9 mouse cellular contexts compared by ENCODE assay signal in the genomic region with DNA sequence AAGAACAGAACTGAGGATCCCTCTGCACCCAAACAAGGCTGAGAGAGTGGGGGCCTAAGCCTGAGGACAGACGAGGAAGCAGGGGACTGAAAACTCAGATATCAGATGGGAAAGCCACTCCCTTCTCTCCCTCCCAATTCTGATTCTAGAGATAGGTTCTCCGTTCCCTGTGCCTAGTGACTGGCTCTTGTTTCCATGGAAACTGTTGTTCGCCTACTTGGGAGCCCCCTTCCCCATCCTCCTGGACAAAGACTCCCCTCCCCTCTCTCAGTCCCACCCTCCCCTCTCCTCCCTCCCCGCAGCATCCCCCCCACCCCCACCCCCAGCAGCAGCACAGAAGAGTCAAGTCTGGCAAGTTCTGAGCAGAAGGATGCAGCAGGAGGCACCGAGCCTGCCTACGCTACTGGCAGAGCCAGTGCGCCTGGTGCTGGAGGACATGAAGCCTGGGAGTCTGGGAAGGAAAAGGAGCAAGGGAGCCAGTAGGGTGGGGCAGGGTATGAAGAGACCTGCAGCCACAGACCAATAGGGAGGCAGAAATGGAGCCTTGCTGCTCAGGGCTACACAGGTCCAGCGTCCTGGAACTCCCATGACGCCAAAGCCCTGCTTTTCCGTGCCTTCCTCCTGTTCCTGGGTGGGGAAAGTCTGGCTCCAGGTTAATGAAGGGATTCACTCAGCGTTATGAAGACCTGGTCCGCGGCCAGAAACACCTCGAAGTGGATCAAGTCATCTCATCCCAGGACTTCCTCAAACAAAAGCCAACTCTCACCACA. TPM values are rescaled to one million over a fixed set of nuclear protein-coding genes. Genes with fewer than 3 reads are reported as not detected.
A peak's percentile ranks its signal among the peaks of the same experiment; 100 is the strongest.
DNase-seq lines count a peak whose midpoint lies in the region; TF ChIP-seq lines count a peak whose summit lies in the region.
"Had no signal": no experiment of that assay in that cellular context is flagged by ENCODE, and none has a peak within 500 bp of the region (broad histone marks: within the 10 kb centered on the region; RNA-seq: fewer than 3 reads in every experiment).

No protein-coding gene starts in this region.

- no peak overlapping the region for H3K4me3 ChIP-seq in left cerebral cortex, adult 2 months
- H3K4me3 ChIP-seq: liver, embryonic 13.5 days; myocyte had no signal

- intact Hi-C loops in left cerebral cortex, adult 2 months (cut with DNase I), result no loop called here
- intact Hi-C loops in left cerebral cortex, postnatal 10 days (cut with DNase I), result no loop called here
- intact Hi-C loops in heart, postnatal 25 days (cut with DNase I), result loop anchor here (10.0 kb wide), 1 partner anchor 359 kb away; no protein-coding TSS in a partner anchor

- no peak for TF ChIP-seq CTCF in left cerebral cortex, adult 2 months (IDR thresholded peaks at IDR 0.05)

- peak overlapping the region; percentile 71 for H3K27ac ChIP-seq in left cerebral cortex, adult 2 months
- H3K27ac ChIP-seq: liver, embryonic 13.5 days had no signal

- peak; percentile 57 to 59 for DNase-seq in left cerebral cortex, adult 2 months (ENCODE audit: extremely low spot score in 1 of 2, low spot score in 2 of 2)
- DNase-seq in left cerebral cortex, postnatal 10 days (ENCODE audit: extremely low spot score in 1 of 2, low spot score in 2 of 2), result no peak
- DNase-seq in fat pad, adult 2 months (ENCODE audit: extremely low read depth, low read depth, low spot score), result peak; percentile 95
- DNase-seq in layer of hippocampus, adult 8-10 months (ENCODE audit: low spot score in 2 of 2), result peak; percentile 76 to 79
- peak; percentile 76 to 85 for DNase-seq in right cerebral cortex, postnatal 10 days (ENCODE audit: low spot score in 2 of 2)
- no peak for DNase-seq in natural killer cell, adult 2 months (ENCODE audit: low spot score in 2 of 2)
- no peak for DNase-seq in heart, postnatal 25 days (ENCODE audit: low spot score)
- DNase-seq: liver, embryonic 13.5 days had no signal

RNA-seq across cellular contexts. Expression of gene Celsr2, which starts 9.6 kb away (rescaled TPM):
- 100 to 1,000 TPM; 163 to 185 TPM for total RNA-seq in left cerebral cortex, adult 2 months (2021)
- 100 to 1,000 TPM; 168 to 169 TPM for total RNA-seq in left cerebral cortex, postnatal 10 days (2021)
- 100 to 1,000 TPM; 170 to 179 (median 172) TPM for total RNA-seq in layer of hippocampus, adult 8-10 months (2022)
- 1 to 10 TPM; 4.2 to 5.3 TPM for total RNA-seq in heart, postnatal 25 days (2021)

RNA-seq across cellular contexts. Expression of gene Psrc1, which starts 22.1 kb away (rescaled TPM):
- 10 to 100 TPM; 18.9 to 21.2 TPM for total RNA-seq in left cerebral cortex, adult 2 months (2021)
- total RNA-seq in left cerebral cortex, postnatal 10 days (2021), result 1 to 10 TPM; 6.9 to 10.0 TPM
- total RNA-seq in layer of hippocampus, adult 8-10 months (2022), result 10 to 100 TPM; 17.0 to 27.2 (median 22.9) TPM
- under 1 TPM; 0.16 to 0.45 TPM for total RNA-seq in heart, postnatal 25 days (2021)

RNA-seq across cellular contexts. Expression of gene Sars, which starts 39.3 kb away (rescaled TPM):
- 100 to 1,000 TPM; 216 to 222 TPM for total RNA-seq in left cerebral cortex, adult 2 months (2021)
- 100 to 1,000 TPM; 212 to 216 TPM for total RNA-seq in left cerebral cortex, postnatal 10 days (2021)
- total RNA-seq in layer of hippocampus, adult 8-10 months (2022), result 100 to 1,000 TPM; 191 to 220 (median 209) TPM
- 10 to 100 TPM; 80.8 to 81.5 TPM for total RNA-seq in heart, postnatal 25 days (2021)

RNA-seq across cellular contexts. Expression of gene Mybphl, which starts 41.0 kb away (rescaled TPM):
- 1 to 10 TPM in 1 of 2 experiments, not detected in 1; 1.0 TPM for total RNA-seq in left cerebral cortex, adult 2 months (2021)
- not detected for total RNA-seq in left cerebral cortex, postnatal 10 days (2021)
- total RNA-seq in layer of hippocampus, adult 8-10 months (2022), result 1 to 10 TPM in 2 of 4 experiments, under 1 TPM in 2; 0.52 to 1.8 (median 0.83) TPM
- 10 to 100 TPM; 58.9 to 60.3 TPM for total RNA-seq in heart, postnatal 25 days (2021)

Comparison
In these comparisons a context has a peak if more than half of its experiments do, and no peak if none do; other contexts are left out.
1. DNase-seq: peak in left cerebral cortex, adult 2 months (2 of 2), fat pad, adult 2 months (single experiment), layer of hippocampus, adult 8-10 months (2 of 2) and right cerebral cortex, postnatal 10 days (2 of 2); none in left cerebral cortex, postnatal 10 days (0 of 2), natural killer cell, adult 2 months (0 of 2) and heart, postnatal 25 days (single experiment).
2. RNA of gene Celsr2, which starts 9.6 kb away (total RNA-seq): 163 to 185 TPM in left cerebral cortex, adult 2 months, 170 to 179 TPM in layer of hippocampus, adult 8-10 months and 168 to 169 TPM in left cerebral cortex, postnatal 10 days; 4.2 to 5.3 TPM in heart, postnatal 25 days; every median in the first group is over 10 times any median in the second.
3. RNA of gene Psrc1, which starts 22.1 kb away (total RNA-seq): 17.0 to 27.2 TPM in layer of hippocampus, adult 8-10 months, 18.9 to 21.2 TPM in left cerebral cortex, adult 2 months and 6.9 to 10.0 TPM in left cerebral cortex, postnatal 10 days; 0.16 to 0.45 TPM in heart, postnatal 25 days; every median in the first group is over 4 times any median in the second.